Mouse (Mus musculus): ENCODE measurements around the gene Lsm12.
A peak's percentile ranks its signal among the peaks of the same experiment; 100 is the strongest.
"Not testable (repeated sequence)": the region's sequence is repeated elsewhere in the genome, so short reads cannot be mapped to it uniquely, and the experiment has no call there.

Lsm12 gene

GRCm38 (mm10) chr11:102184253-102184645, 847 bp downstream of the Lsm12 start:
- DNase-seq, result no peak

GRCm38 (mm10) chr11:102179836-102180235, 5.3 kb downstream of the Lsm12 start:
- DNase-seq, result no peak

- no peak for DNase-seq
These were observed 16.4 kb downstream of the Lsm12 start for GRCm38 (mm10) chr11:102168689-102169088.

GRCm38 (mm10) chr11:102167539-102167938, 17.6 kb downstream of the Lsm12 start:
- no peak for DNase-seq

- DNase-seq, result no peak
These were observed 18.9 kb downstream of the Lsm12 start for GRCm38 (mm10) chr11:102165971-102166722.

GRCm38 (mm10) chr11:102159781-102160180, 25.3 kb downstream of the Lsm12 start:
- DNase-seq, result no peak

- not testable (repeated sequence) for DNase-seq
These were observed 27.1 kb downstream of the Lsm12 start for GRCm38 (mm10) chr11:102158024-102158423.

- DNase-seq, result no peak
These were observed 28.4 kb downstream of the Lsm12 start for GRCm38 (mm10) chr11:102156786-102157089.

GRCm38 (mm10) chr11:102156039-102156785, 28.9 kb downstream of the Lsm12 start, which contains the start of gene Tmem101:
TSS of gene Tmem101 (minus strand) at chr11:102156404.
- DNase-seq, result peak; percentile 83

- no peak for DNase-seq
These were observed 37.7 kb downstream of the Lsm12 start for GRCm38 (mm10) chr11:102147213-102147989.

- no peak for DNase-seq
These were observed 38.6 kb downstream of the Lsm12 start for GRCm38 (mm10) chr11:102146531-102146930.

GRCm38 (mm10) chr11:102146005-102146404, 39.1 kb downstream of the Lsm12 start:
- no peak for DNase-seq

- peak; percentile 23 for DNase-seq
These were observed 39.6 kb downstream of the Lsm12 start, which contains the start of gene Nags for GRCm38 (mm10) chr11:102145471-102146001. TSS of gene Nags (plus strand) at chr11:102145513.

- DNase-seq, result no peak
These were observed 40.1 kb downstream of the Lsm12 start for GRCm38 (mm10) chr11:102144957-102145470.

- DNase-seq, result no peak
These were observed 42.7 kb downstream of the Lsm12 start for GRCm38 (mm10) chr11:102142355-102142754.

GRCm38 (mm10) chr11:102140508-102140907, 44.6 kb downstream of the Lsm12 start:
- DNase-seq, result peak; percentile 70

GRCm38 (mm10) chr11:102138447-102138740, 46.7 kb downstream of the Lsm12 start:
- peak; percentile 78 for DNase-seq

- no peak for DNase-seq
These were observed 47.3 kb downstream of the Lsm12 start for GRCm38 (mm10) chr11:102137625-102138446.

- no peak for DNase-seq
These were observed 50.6 kb downstream of the Lsm12 start for GRCm38 (mm10) chr11:102134516-102134915.

GRCm38 (mm10) chr11:102117386-102117785, 67.7 kb downstream of the Lsm12 start:
- no peak for DNase-seq

GRCm38 (mm10) chr11:102116241-102116640, 68.9 kb downstream of the Lsm12 start:
- DNase-seq, result no peak
